8 mouse cellular contexts compared by ENCODE assay signal in genomic region chr1:135509145-135510084, GRCm38 (mm10).
DNase-seq lines count a peak whose midpoint lies in the region; ATAC-seq and TF ChIP-seq lines count a peak whose summit lies in the region.

No protein-coding gene starts in this region.

- H3K9ac ChIP-seq in kidney, embryonic 15.5 days = peak overlapping the region; percentile 37
- peak overlapping the region; percentile 71 for H3K9ac ChIP-seq in embryonic facial prominence, embryonic 13.5 days
- peak overlapping the region; percentile 49 for H3K9ac ChIP-seq in intestine, embryonic 14.5 days (ENCODE audit: low read length)
- peak overlapping the region; percentile 80 for H3K9ac ChIP-seq in midbrain, postnatal 0 days (replicated peaks; ENCODE audit: low read length, poor library complexity, severe bottlenecking)

- ATAC-seq in kidney, embryonic 15.5 days (replicated peaks; ENCODE audit: low FRiP score) = peak; percentile 20; the same call in 1 of the 2 replicates
- no peak for ATAC-seq in embryonic facial prominence, embryonic 13.5 days (ENCODE audit: insufficient number of reproducible peaks, insufficient read depth, low FRiP score, low TSS enrichment, low read depth)
- ATAC-seq in intestine, embryonic 14.5 days (replicated peaks; ENCODE audit: low FRiP score, low TSS enrichment, low read depth) = 0 out of 2 replicates have a peak, but pooled peaks have one; percentile 1
- no peak for ATAC-seq in midbrain, postnatal 0 days (ENCODE audit: low FRiP score)

- peak overlapping the region; percentile 54 for H3K4me3 ChIP-seq in kidney, embryonic 15.5 days (replicated peaks)
- H3K4me3 ChIP-seq in embryonic facial prominence, embryonic 13.5 days = peak overlapping the region; percentile 52
- peak overlapping the region; percentile 55 for H3K4me3 ChIP-seq in intestine, embryonic 14.5 days (ENCODE audit: low read depth, low read length)
- peak overlapping the region; percentile 51 for H3K4me3 ChIP-seq in midbrain, postnatal 0 days (ENCODE audit: low read depth, low read length)

- H3K36me3 ChIP-seq in kidney, embryonic 15.5 days = no peaks in the 10 kb centered on the region
- no peaks in the 10 kb centered on the region for H3K36me3 ChIP-seq in embryonic facial prominence, embryonic 13.5 days
- H3K36me3 ChIP-seq in intestine, embryonic 14.5 days (ENCODE audit: control insufficient read depth, insufficient read depth, low read length) = no peaks in the 10 kb centered on the region
- H3K36me3 ChIP-seq in midbrain, postnatal 0 days (ENCODE audit: insufficient read depth, low read length) = no peaks in the 10 kb centered on the region

- no peak for TF ChIP-seq CTCF in midbrain, postnatal 0 days (IDR thresholded peaks at IDR 0.05)

- no peaks in the 10 kb centered on the region for H3K9me3 ChIP-seq in kidney, embryonic 15.5 days (replicated peaks)
- no peaks in the 10 kb centered on the region for H3K9me3 ChIP-seq in embryonic facial prominence, embryonic 13.5 days
- H3K9me3 ChIP-seq in intestine, embryonic 14.5 days (ENCODE audit: control insufficient read depth, low read length) = no peaks in the 10 kb centered on the region
- no peaks in the 10 kb centered on the region for H3K9me3 ChIP-seq in midbrain, postnatal 0 days (ENCODE audit: low read length)

- WGBS in kidney, embryonic 15.5 days = 18% methylated on average over 16 of the region's 16 CpGs
- WGBS in embryonic facial prominence, embryonic 13.5 days = 12% methylated on average over 16 of the region's 16 CpGs
- WGBS in intestine, embryonic 14.5 days = 17% methylated on average over 16 of the region's 16 CpGs
- WGBS in midbrain, postnatal 0 days = 22% methylated on average over 15 of the region's 16 CpGs

- H3K4me1 ChIP-seq in kidney, embryonic 15.5 days = peaks cover 57% of the 10 kb centered on the region
- peaks cover 40% of the 10 kb centered on the region for H3K4me1 ChIP-seq in embryonic facial prominence, embryonic 13.5 days
- peaks cover 42% of the 10 kb centered on the region for H3K4me1 ChIP-seq in intestine, embryonic 14.5 days (replicated peaks; ENCODE audit: control insufficient read depth, insufficient read depth, low read length)
- H3K4me1 ChIP-seq in midbrain, postnatal 0 days (ENCODE audit: insufficient read depth, low read length) = peaks cover 36% of the 10 kb centered on the region

- H3K27ac ChIP-seq in kidney, embryonic 15.5 days = peak overlapping the region; percentile 48; the same call in 1 of the 2 replicates
- no peak overlapping the region for H3K27ac ChIP-seq in embryonic facial prominence, embryonic 13.5 days
- no peak overlapping the region for H3K27ac ChIP-seq in intestine, embryonic 14.5 days (ENCODE audit: low read depth)
- peak overlapping the region; percentile 77 for H3K27ac ChIP-seq in midbrain, postnatal 0 days (ENCODE audit: low read depth, low read length)

- H3K4me2 ChIP-seq in kidney, embryonic 15.5 days = peak overlapping the region; percentile 86
- peak overlapping the region; percentile 93 for H3K4me2 ChIP-seq in embryonic facial prominence, embryonic 13.5 days
- H3K4me2 ChIP-seq in intestine, embryonic 14.5 days (ENCODE audit: low read length) = peak overlapping the region; percentile 88
- peak overlapping the region; percentile 71 for H3K4me2 ChIP-seq in midbrain, postnatal 0 days (ENCODE audit: low read depth, low read length, poor library complexity, severe bottlenecking)

- no peak for DNase-seq in kidney, adult 11 months
- no peak for DNase-seq in intestine, embryonic 14.5 days (ENCODE audit: low spot score)
- DNase-seq in midbrain, postnatal 0 days (ENCODE audit: low spot score) = no peak
- no peak for DNase-seq in retina, postnatal 1 day
- DNase-seq in right cerebral cortex, postnatal 36 days (ENCODE audit: low spot score in 2 of 2) = no peak
- DNase-seq in right cerebral cortex, postnatal 4 days = no peak

- peaks cover 18% of the 10 kb centered on the region; the same call in 1 of the 2 replicates for H3K27me3 ChIP-seq in kidney, embryonic 15.5 days
- no peaks in the 10 kb centered on the region; the same call in 1 of the 2 replicates for H3K27me3 ChIP-seq in embryonic facial prominence, embryonic 13.5 days
- H3K27me3 ChIP-seq in intestine, embryonic 14.5 days (replicated peaks; ENCODE audit: control insufficient read depth, insufficient read depth, low read length) = no peaks in the 10 kb centered on the region
- H3K27me3 ChIP-seq in midbrain, postnatal 0 days (ENCODE audit: insufficient read depth, low read length) = no peaks in the 10 kb centered on the region

Comparison
In these comparisons a context has a peak if more than half of its experiments do, and no peak if none do; other contexts are left out.
1. ATAC-seq: peak in kidney, embryonic 15.5 days (single experiment) and intestine, embryonic 14.5 days (single experiment); none in embryonic facial prominence, embryonic 13.5 days (single experiment) and midbrain, postnatal 0 days (single experiment).
2. H3K27ac ChIP-seq: peak in kidney, embryonic 15.5 days (single experiment) and midbrain, postnatal 0 days (single experiment); none in embryonic facial prominence, embryonic 13.5 days (single experiment) and intestine, embryonic 14.5 days (single experiment).
3. Peak in every context shown above with its lines, with median percentiles within 50 percentile points of each other: H3K4me2 ChIP-seq, H3K4me3 ChIP-seq and H3K9ac ChIP-seq.